Mouse (Mus musculus) hindbrain, embryonic 16.5 days (tissue): ENCODE measurements at regions not wholly inside any gene's neighbourhood (a gene's known extent, or its start where the extent isn't known, plus 50 kb on each side); places are given as distances from the start of the nearest gene placed in this dataset.

Experiments used
- ATAC-seq: fragments of 200-750 bp; cut with Nextera tagmentation; 2 replicates; pipeline ENCODE4 v1.8.0; 2017; ENCODE audit warnings: moderate TSS enrichment, moderate library complexity
- H3K27ac ChIP-seq: fragments of 300-500 bp; sonication (generic); 2 replicates; pipeline ENCODE4 v1.5.1; 2014; ENCODE audit warnings: low read depth, mild to moderate bottlenecking, control low read depth, low read length, moderate library complexity
- H3K27me3 ChIP-seq: fragments of 300-500 bp; sonication (generic); replicated peaks from 2 replicates; pipeline ENCODE4 v1.6.1; 2014; ENCODE audit warnings: low read length; ENCODE audit not compliant: control insufficient read depth, insufficient read depth
- H3K36me3 ChIP-seq: fragments of 300-500 bp; sonication (generic); 2 replicates; pipeline ENCODE4 v1.6.1; 2014; ENCODE audit warnings: mild to moderate bottlenecking, low read length, moderate library complexity, mixed read lengths; ENCODE audit not compliant: control insufficient read depth, insufficient read depth
- H3K4me1 ChIP-seq: fragments of 300-500 bp; sonication (generic); 2 replicates; pipeline ENCODE4 v1.6.1; 2014; ENCODE audit warnings: low read depth, low read length; ENCODE audit not compliant: control insufficient read depth, insufficient read depth
- H3K4me2 ChIP-seq: fragments of 300-500 bp; sonication (generic); 2 replicates; pipeline ENCODE4 v1.6.1; 2014; ENCODE audit warnings: mild to moderate bottlenecking, low read length, control low read depth, moderate library complexity
- H3K4me3 ChIP-seq: fragments of 300-500 bp; sonication (generic); 2 replicates; pipeline ENCODE4 v1.5.1; 2014; ENCODE audit warnings: mild to moderate bottlenecking, low read length, control low read depth, moderate library complexity
- H3K9ac ChIP-seq: fragments of 300-500 bp; sonication (generic); 2 replicates; pipeline ENCODE4 v1.6.1; 2014; ENCODE audit warnings: low read depth, mild to moderate bottlenecking, control low read depth, low read length, moderate library complexity
- H3K9me3 ChIP-seq: fragments of 300-500 bp; sonication (generic); 2 replicates; pipeline ENCODE4 v1.6.1; 2014; ENCODE audit warnings: mild to moderate bottlenecking, low read length, moderate library complexity; ENCODE audit not compliant: control insufficient read depth
- WGBS: fragments of 180-500 bp; shearing (Covaris S2); extraction: QIAGEN DNeasy Blood & Tissue Kit; methylation state at CpG from one replicate; pipeline ENCODE4 v1.1.7; 2014; 5-methylcytosine and 5-hydroxymethylcytosine counted together

DNA sequence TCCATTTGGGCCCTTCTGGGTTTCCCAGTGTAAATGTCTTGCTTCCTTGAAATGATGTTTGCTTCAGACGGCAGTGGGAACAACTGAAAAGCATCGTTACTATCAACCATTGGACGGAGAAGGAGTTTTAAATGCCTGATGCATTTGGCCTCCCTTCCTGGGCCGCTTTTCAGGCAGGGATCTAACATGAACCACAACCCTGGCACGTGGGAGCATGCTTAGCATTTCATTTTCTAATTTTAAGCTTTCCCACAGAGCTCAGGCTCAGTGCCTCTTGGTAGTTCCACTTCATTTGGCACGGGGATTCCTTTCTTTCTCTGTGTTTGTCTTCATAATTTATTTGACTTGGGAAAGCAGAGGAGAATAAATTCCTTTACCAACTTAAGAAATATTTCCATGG is 406.6 kb upstream of the Nbea start:
- H3K36me3 ChIP-seq, result no peaks in the 10 kb centered on the region
- no peak overlapping the region for H3K4me2 ChIP-seq
- no peak overlapping the region for H3K4me3 ChIP-seq
- no peak for ATAC-seq
- no peaks in the 10 kb centered on the region for H3K4me1 ChIP-seq
- 69% methylated on average over 6 of the region's 6 CpGs for WGBS
- no peak overlapping the region for H3K27ac ChIP-seq
- H3K27me3 ChIP-seq, result no peaks in the 10 kb centered on the region
- H3K9me3 ChIP-seq, result no peaks in the 10 kb centered on the region
- H3K9ac ChIP-seq, result no peak overlapping the region

DNA sequence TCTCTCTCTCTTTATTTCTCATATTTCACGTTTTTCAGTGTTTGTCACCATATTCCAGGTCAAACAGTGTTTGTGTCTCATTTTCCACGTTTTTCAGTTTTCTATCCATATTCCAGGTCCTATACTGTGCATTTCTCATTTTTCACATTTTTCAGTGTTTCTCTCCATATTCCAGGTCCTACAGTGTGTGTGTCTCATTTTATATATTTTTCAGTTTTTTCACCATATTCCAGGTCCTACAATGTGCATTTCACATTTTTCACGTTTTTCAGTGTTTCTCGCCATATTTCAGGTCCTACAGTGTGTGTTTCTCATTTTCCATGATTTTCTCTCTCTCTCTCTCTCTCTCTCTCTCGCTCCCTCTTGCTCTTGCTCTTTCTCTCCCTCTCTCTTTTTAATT is 391.9 kb upstream of the Nbea start:
- Histone ChIP-seq H3K4me2 (no peak overlapping the region), H3K27ac (no peak overlapping the region), H3K4me3 (no peak overlapping the region), H3K9ac (no peak overlapping the region), H3K4me1 (no peaks in the 10 kb centered on the region), H3K9me3 (0 out of 2 replicates have a peak, but pooled peaks cover 2% of the 10 kb centered on the region), H3K36me3 (no peaks in the 10 kb centered on the region), H3K27me3 (no peaks in the 10 kb centered on the region)
- WGBS, result 74% methylated on average over 5 of the region's 5 CpGs
- ATAC-seq, result no peak

DNA sequence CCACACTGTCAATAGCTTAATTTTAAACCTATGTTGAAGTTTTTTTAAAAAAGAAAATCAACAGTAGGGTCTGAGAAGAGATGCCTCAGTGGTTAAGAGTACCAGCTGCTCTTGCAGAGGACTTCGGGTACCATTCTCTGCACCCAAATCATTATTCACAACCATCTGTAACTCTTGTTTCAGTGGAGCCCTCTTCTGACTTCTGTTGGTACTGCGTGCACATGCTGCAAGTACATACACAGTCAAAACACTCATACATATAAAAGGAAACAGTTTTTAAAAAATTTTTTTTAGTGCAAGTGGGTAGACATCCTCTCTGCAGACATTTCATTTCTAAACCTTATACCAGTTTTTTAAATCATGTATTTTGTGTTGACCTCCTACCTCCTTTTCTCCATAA is 352.7 kb upstream of the Nbea start:
- no peaks in the 10 kb centered on the region for H3K36me3 ChIP-seq
- H3K4me3 ChIP-seq, result no peak overlapping the region
- H3K4me1 ChIP-seq, result no peaks in the 10 kb centered on the region
- no peaks in the 10 kb centered on the region for H3K9me3 ChIP-seq
- H3K4me2 ChIP-seq, result no peak overlapping the region
- 84% methylated on average over 2 of the region's 2 CpGs for WGBS
- no peak overlapping the region for H3K27ac ChIP-seq
- no peak for ATAC-seq
- H3K27me3 ChIP-seq, result no peaks in the 10 kb centered on the region
- H3K9ac ChIP-seq, result no peak overlapping the region

DNA sequence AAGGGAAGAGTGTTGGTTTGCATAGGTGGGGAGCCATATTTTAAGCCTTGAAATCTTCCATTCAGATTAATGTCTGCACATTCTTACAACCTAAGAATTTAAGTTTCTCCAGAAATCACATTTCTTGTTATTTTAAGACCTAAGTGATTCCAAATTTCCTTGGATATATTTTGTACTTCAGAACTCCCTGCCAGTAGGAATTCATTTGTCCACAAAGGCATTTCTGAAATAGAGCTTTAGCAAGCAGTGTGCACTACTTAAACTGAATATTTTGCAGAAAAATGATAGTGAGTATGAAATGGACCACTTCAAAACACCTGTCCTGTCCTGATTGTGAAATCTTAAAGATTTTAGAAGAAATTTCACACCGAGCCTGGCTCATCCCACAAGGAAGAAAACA is 320.9 kb upstream of the Nbea start:
- Histone ChIP-seq H3K4me1 (no peaks in the 10 kb centered on the region), H3K4me2 (no peak overlapping the region), H3K4me3 (no peak overlapping the region), H3K27me3 (no peaks in the 10 kb centered on the region), H3K9ac (no peak overlapping the region), H3K36me3 (no peaks in the 10 kb centered on the region), H3K9me3 (no peaks in the 10 kb centered on the region), H3K27ac (no peak overlapping the region)
- WGBS, result 97% methylated on average over 1 of the region's 1 CpGs
- no peak for ATAC-seq

DNA sequence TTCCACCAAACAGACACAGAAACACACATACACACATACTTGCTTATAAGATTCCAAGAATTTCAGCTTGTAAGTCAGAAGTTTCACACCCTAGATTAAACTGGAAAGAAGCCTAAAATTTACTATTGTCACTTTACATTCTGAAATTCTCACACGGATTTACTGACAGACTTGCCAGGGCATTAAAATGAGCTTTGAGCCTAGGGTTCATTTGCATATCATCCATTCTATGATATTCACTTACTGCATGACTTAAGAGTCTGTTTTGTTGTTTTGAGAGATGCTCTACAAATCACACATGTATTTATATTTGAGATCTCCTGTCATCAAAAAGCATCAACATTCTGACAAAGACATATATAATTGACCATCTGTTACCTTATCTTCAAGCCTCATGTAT is 315.8 kb upstream of the Nbea start:
- Histone ChIP-seq H3K4me3 (no peak overlapping the region), H3K4me2 (no peak overlapping the region), H3K27ac (no peak overlapping the region), H3K9ac (no peak overlapping the region), H3K4me1 (no peaks in the 10 kb centered on the region), H3K36me3 (no peaks in the 10 kb centered on the region), H3K9me3 (no peaks in the 10 kb centered on the region), H3K27me3 (no peaks in the 10 kb centered on the region)
- ATAC-seq, result no peak
- 65% methylated on average over 1 of the region's 1 CpGs for WGBS

DNA sequence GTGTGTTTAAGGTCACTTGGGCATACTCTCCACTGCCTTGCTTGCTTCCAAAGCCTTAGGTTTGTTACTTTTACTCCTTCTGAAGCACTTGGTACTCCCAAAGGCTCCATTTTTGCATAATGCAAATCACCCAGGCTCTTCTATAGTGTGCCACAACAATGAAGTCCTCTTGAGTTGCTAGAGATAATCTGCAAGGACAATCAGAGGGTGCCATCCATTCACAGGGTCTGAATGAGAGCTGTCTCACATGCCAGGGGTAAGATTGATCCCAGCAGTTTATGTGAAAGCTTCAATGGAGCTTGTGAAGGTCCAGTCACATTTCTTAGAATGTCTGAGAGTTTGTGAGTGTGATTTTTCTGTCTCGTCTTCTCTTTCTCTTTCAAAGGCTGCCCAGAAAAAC is 310.4 kb upstream of the Nbea start:
- Histone ChIP-seq H3K36me3 (no peaks in the 10 kb centered on the region), H3K9ac (no peak overlapping the region), H3K27ac (no peak overlapping the region), H3K9me3 (no peaks in the 10 kb centered on the region), H3K4me2 (no peak overlapping the region), H3K27me3 (no peaks in the 10 kb centered on the region), H3K4me3 (no peak overlapping the region), H3K4me1 (no peaks in the 10 kb centered on the region)
- 26% methylated on average over 1 of the region's 1 CpGs for WGBS
- peak; percentile 52; the same call in 1 of the 2 replicates for ATAC-seq

DNA sequence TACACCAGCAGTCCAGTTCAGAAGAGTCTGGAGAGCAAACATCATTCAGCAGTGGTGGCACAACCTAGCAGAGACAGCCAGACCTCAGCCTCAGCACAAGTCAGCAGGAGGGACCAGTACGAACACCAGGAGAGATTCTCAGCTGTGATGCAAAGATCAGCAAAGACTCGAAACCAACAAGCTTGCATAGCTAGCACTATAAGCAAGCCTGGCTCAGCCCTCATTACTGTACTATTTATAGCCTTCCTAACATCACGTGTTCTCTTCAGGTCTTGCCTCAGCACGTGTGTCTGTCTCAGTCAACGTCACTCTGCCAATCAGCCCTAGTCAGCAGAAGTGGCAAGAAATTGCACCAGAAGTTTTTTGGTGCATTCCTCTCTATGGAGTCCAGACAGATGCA is 305.7 kb upstream of the Nbea start:
- 76% methylated on average over 5 of the region's 5 CpGs for WGBS
- Histone ChIP-seq H3K9ac (no peak overlapping the region), H3K9me3 (no peaks in the 10 kb centered on the region), H3K4me1 (no peaks in the 10 kb centered on the region), H3K27ac (no peak overlapping the region), H3K36me3 (no peaks in the 10 kb centered on the region), H3K4me3 (no peak overlapping the region), H3K4me2 (no peak overlapping the region), H3K27me3 (no peaks in the 10 kb centered on the region)
- ATAC-seq, result no peak

DNA sequence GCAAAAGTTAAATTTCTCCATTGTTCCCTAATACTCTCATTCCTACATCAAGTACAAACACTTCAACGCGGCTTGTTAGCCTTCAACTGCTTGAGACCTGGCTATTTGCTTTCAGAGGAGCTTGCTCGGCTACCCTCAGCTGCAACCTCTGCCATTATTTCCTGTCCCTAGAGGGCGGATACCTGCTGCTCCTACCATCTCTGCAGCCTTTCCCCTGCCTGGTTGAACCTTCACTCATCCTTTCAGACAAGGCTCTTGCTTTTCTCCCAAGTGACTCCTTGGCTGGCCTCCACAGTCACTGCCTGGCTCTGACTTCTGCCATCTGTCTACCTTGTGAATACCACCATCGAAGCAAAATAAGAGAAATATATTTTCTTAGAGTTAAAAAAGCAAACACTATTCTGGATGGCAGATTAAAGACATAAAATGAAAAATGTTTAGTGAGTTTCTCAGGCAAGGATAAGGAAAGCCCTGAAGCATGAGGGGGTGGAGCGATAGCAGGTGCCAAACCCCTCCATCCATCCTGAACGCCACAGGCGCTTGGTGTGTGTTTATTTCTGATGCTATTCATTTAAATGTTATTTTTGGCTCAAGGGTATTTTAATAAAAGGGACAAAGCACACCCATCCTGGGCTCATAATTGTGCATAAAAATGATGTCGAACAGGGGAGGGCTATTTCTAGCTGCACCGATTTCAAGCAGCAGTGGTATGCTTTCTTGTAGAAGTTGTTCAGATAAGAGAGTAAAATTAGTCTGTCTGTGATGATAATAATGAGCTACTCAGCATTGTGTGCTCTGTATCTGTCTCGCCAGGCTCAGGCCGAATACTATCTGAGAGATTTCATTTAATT is 302.3 kb upstream of the Nbea start:
- H3K9me3 ChIP-seq, result no peaks in the 10 kb centered on the region
- H3K4me2 ChIP-seq, result no peak overlapping the region
- no peak overlapping the region for H3K9ac ChIP-seq
- ATAC-seq, result peak; percentile 77
- 57% methylated on average over 12 of the region's 12 CpGs for WGBS
- H3K36me3 ChIP-seq, result no peaks in the 10 kb centered on the region
- no peaks in the 10 kb centered on the region for H3K4me1 ChIP-seq
- no peak overlapping the region for H3K4me3 ChIP-seq
- no peaks in the 10 kb centered on the region for H3K27me3 ChIP-seq
- no peak overlapping the region for H3K27ac ChIP-seq

DNA sequence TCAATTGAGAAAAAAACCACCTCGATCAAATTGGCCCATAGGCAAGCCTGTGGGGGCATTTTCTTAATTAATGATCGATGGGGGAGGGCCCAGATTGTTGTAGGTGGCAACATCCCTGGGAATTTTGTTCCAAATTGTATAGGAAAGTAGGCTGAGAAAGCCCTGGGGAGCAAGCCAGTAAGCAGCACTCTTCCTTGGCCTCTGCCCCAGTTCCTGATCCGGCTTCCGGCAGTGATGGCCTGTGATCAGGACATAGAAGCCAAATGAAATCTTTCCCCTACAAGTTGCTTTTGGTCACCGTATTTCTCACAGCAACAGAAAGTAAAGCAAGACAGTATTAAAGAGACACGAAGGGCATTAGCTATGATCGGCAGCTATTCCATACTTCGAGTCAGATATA is 300.6 kb upstream of the Nbea start:
- 85% methylated on average over 8 of the region's 8 CpGs for WGBS
- H3K27ac ChIP-seq, result no peak overlapping the region
- no peaks in the 10 kb centered on the region for H3K27me3 ChIP-seq
- no peak overlapping the region for H3K4me2 ChIP-seq
- H3K9ac ChIP-seq, result no peak overlapping the region
- ATAC-seq, result no peak
- no peaks in the 10 kb centered on the region for H3K36me3 ChIP-seq
- no peak overlapping the region for H3K4me3 ChIP-seq
- H3K4me1 ChIP-seq, result no peaks in the 10 kb centered on the region
- H3K9me3 ChIP-seq, result no peaks in the 10 kb centered on the region
